Mouse (Mus musculus) embryonic facial prominence, embryonic 12.5 days (tissue): ENCODE data around the gene Edem3. TPM values are rescaled to one million over a fixed set of nuclear protein-coding genes. Genes with fewer than 3 reads are reported as not detected.
"Not testable (repeated sequence)": the region's sequence is repeated elsewhere in the genome, so short reads cannot be mapped to it uniquely, and the experiment has no call there.

Experiments used
- ATAC-seq: fragments of 200-750 bp; cut with Nextera tagmentation; 2 replicates; pipeline ENCODE4 v1.8.0; 2017; ENCODE audit not compliant: insufficient number of reproducible peaks, insufficient read depth, low FRiP score, low TSS enrichment
- H3K27ac ChIP-seq: fragments of 300-500 bp; sonication (generic); 2 replicates; pipeline ENCODE4 v1.5.1; 2016; ENCODE audit warnings: mild to moderate bottlenecking
- H3K27me3 ChIP-seq: fragments of 300-500 bp; sonication (generic); 2 replicates; pipeline ENCODE4 v1.6.1; 2016; ENCODE audit warnings: mild to moderate bottlenecking, moderate library complexity
- H3K36me3 ChIP-seq: fragments of 300-500 bp; sonication (generic); 2 replicates; pipeline ENCODE4 v1.6.1; 2016; ENCODE audit warnings: mild to moderate bottlenecking
- H3K4me1 ChIP-seq: fragments of 300-500 bp; sonication (generic); 2 replicates; pipeline ENCODE4 v1.6.1; 2016
- H3K4me2 ChIP-seq: fragments of 300-500 bp; sonication (generic); replicated peaks from 2 replicates; pipeline ENCODE4 v1.6.1; 2016; ENCODE audit warnings: mild to moderate bottlenecking, moderate library complexity
- H3K4me3 ChIP-seq: fragments of 300-500 bp; sonication (generic); 2 replicates; pipeline ENCODE4 v1.5.1; 2016; ENCODE audit warnings: mild to moderate bottlenecking
- H3K9ac ChIP-seq: fragments of 300-500 bp; sonication (generic); 2 replicates; pipeline ENCODE4 v1.6.1; 2016; ENCODE audit warnings: mild to moderate bottlenecking, moderate library complexity
- H3K9me3 ChIP-seq: fragments of 300-500 bp; sonication (generic); 2 replicates; pipeline ENCODE4 v1.6.1; 2016; ENCODE audit warnings: mild to moderate bottlenecking, moderate library complexity
- WGBS: fragments of 180-500 bp; shearing (Covaris S2); methylation state at CpG from one replicate; pipeline ENCODE4 v1.1.7; 2016; 5-methylcytosine and 5-hydroxymethylcytosine counted together
- polyA plus RNA-seq: library from polyadenylated mRNA; unstranded; fragments of >200 nt; fragmentation: Nextera tagmentation; extraction: Ambion mirVana; gene quantifications from 2 replicates; pipeline ENCODE4 v1.2.1, GENCODE M21; 2016

Edem3 gene
- polyA plus RNA-seq, 1 experiment from 2014 or later, result 27.6 TPM

DNA sequence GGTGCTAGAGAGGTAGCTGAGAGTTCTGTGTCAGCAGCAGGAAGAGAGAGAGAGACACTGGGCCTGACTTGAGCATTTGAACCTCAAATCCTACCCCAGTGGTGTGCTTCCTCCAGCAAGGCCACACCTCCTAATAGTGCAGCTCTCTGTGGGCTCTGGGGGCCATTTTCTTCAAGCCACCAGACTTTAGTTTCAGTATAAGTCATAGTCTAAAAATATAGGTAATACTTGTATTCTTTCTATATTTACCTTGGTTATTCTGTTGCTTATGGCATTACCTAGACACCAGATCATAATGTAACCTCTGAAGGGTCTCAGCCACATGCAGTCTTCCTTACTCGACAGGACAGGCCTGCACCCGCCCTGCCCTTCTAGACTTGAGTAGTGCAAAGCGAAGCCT is 60.9 kb downstream of the Edem3 start:
- H3K36me3 ChIP-seq, result peaks cover 43% of the 10 kb centered on the region
- no peak for ATAC-seq

DNA sequence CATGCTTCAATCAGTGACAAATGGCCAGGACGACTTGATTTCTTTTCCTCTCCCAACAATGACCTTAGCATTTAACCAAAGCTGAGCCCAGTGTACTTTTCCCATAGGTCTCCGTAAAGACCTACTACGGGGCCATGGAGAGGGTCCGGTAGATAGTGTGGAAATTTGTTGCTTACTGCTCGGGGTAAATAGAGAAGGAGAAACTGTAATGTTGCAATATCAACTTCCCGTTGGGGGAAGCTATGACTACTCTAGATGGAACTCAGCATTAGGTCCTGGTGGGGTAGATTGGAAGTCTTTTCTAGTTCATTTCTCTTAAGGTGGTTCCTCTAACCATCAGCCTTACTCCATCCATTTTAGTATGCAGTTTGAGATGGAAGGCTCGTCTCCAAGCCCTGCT is 64.0 kb downstream of the Edem3 start:
- 88% methylated on average over 7 of the region's 7 CpGs for WGBS
- no peak for ATAC-seq

More for the DNA sequence above, 60.9 kb downstream of the Edem3 start:
- H3K27me3 ChIP-seq, result no peaks in the 10 kb centered on the region
- WGBS, result 86% methylated on average over 3 of the region's 3 CpGs
- H3K9me3 ChIP-seq, result no peaks in the 10 kb centered on the region
- H3K27ac ChIP-seq, result no peak overlapping the region
- H3K9ac ChIP-seq, result no peak overlapping the region
- no peak overlapping the region for H3K4me3 ChIP-seq
- no peak overlapping the region for H3K4me2 ChIP-seq
- no peaks in the 10 kb centered on the region for H3K4me1 ChIP-seq

DNA sequence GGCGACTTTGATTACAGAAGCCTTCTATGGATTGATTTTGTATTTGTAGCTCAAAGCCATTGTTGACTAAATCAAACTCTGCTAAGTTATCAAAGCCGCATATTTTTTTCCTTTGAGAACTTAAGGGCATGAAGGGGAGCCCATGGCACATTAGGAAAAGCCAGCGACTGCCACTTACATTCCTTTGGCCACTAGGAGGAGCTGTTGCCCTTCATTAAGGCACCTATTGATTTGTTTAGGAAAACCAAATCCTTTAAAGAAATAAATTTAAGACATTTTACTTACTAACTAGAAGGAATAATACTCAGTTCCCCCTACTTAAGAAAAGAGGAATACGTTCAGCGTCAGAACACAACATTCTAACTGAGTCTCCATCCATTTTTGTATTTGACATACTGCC is 65.3 kb downstream of the Edem3 start:
- Histone ChIP-seq H3K4me2 (no peak overlapping the region), H3K9me3 (no peaks in the 10 kb centered on the region), H3K4me1 (no peaks in the 10 kb centered on the region), H3K4me3 (no peak overlapping the region), H3K36me3 (peaks cover 24% of the 10 kb centered on the region), H3K27me3 (no peaks in the 10 kb centered on the region), H3K27ac (no peak overlapping the region), H3K9ac (no peak overlapping the region)
- ATAC-seq, result no peak
- WGBS, result 28% methylated on average over 5 of the region's 5 CpGs

More for the DNA sequence above, 64.0 kb downstream of the Edem3 start:
- Histone ChIP-seq H3K4me1 (no peaks in the 10 kb centered on the region), H3K4me3 (no peak overlapping the region), H3K4me2 (no peak overlapping the region), H3K9me3 (no peaks in the 10 kb centered on the region), H3K27me3 (no peaks in the 10 kb centered on the region), H3K36me3 (peaks cover 27% of the 10 kb centered on the region), H3K27ac (no peak overlapping the region), H3K9ac (no peak overlapping the region)

GRCm38 (mm10) chr1:151825065-151825464 is 69.9 kb downstream of the Edem3 start:
- no peaks in the 10 kb centered on the region for H3K36me3 ChIP-seq
- no peak for ATAC-seq
- no peak overlapping the region for H3K4me2 ChIP-seq
- no peak overlapping the region for H3K4me3 ChIP-seq
- H3K27ac ChIP-seq, result no peak overlapping the region
- H3K4me1 ChIP-seq, result no peaks in the 10 kb centered on the region
- 86% methylated on average over 7 of the region's 7 CpGs for WGBS
- H3K27me3 ChIP-seq, result no peaks in the 10 kb centered on the region
- no peaks in the 10 kb centered on the region for H3K9me3 ChIP-seq
- H3K9ac ChIP-seq, result no peak overlapping the region

- Histone ChIP-seq H3K27me3 (no peaks in the 10 kb centered on the region), H3K4me1 (no peaks in the 10 kb centered on the region), H3K9ac (no peak overlapping the region), H3K27ac (no peak overlapping the region), H3K4me2 (no peak overlapping the region), H3K4me3 (no peak overlapping the region), H3K36me3 (no peaks in the 10 kb centered on the region), H3K9me3 (no peaks in the 10 kb centered on the region)
- 85% methylated on average over 3 of the region's 3 CpGs for WGBS
- ATAC-seq, result no peak
These were observed 76.6 kb downstream of the Edem3 start for GRCm38 (mm10) chr1:151831791-151832190.

DNA sequence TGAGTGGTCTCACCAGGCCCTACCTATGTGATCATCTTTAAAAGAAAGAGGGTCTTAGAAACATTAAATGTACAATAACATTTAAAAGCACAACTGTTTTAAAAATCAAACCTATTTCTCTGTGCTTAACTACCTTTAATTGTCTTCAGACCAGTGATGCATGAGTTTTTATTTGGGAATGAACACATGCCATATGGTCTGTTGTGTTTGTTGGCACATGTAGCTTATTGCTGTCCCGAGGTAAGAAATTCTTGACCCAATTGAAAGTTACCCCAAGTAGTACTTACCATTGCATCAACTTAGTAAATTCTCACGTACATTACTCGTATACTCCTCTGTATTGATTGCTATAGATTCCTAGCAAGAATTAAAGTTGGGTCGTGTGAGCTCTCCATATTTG is 80.1 kb downstream of the Edem3 start:
- Histone ChIP-seq H3K9ac (no peak overlapping the region), H3K9me3 (no peaks in the 10 kb centered on the region), H3K4me1 (no peaks in the 10 kb centered on the region), H3K4me2 (no peak overlapping the region), H3K4me3 (no peak overlapping the region), H3K36me3 (no peaks in the 10 kb centered on the region), H3K27ac (no peak overlapping the region), H3K27me3 (no peaks in the 10 kb centered on the region)
- ATAC-seq, result no peak
- WGBS, result 87% methylated on average over 4 of the region's 4 CpGs

- H3K9me3 ChIP-seq, H3K4me1 ChIP-seq, H3K27me3 ChIP-seq, H3K4me2 ChIP-seq, H3K27ac ChIP-seq, H3K4me3 ChIP-seq, H3K36me3 ChIP-seq, H3K9ac ChIP-seq, ATAC-seq: not testable (repeated sequence)
- WGBS, result 88% methylated on average over 1 of the region's 1 CpGs
These were observed 85.2 kb downstream of the Edem3 start for GRCm38 (mm10) chr1:151840345-151840744.

- H3K27me3 ChIP-seq, result no peaks in the 10 kb centered on the region
- no peaks in the 10 kb centered on the region for H3K36me3 ChIP-seq
- no peaks in the 10 kb centered on the region for H3K9me3 ChIP-seq
- no peak overlapping the region for H3K4me3 ChIP-seq
- 79% methylated on average over 17 of the region's 17 CpGs for WGBS
- no peak overlapping the region for H3K27ac ChIP-seq
- H3K4me2 ChIP-seq, result no peak overlapping the region
- H3K4me1 ChIP-seq, result no peaks in the 10 kb centered on the region
- H3K9ac ChIP-seq, result no peak overlapping the region
- ATAC-seq, result no peak
These were observed 90.2 kb downstream of the Edem3 start for GRCm38 (mm10) chr1:151845252-151845832.

- no peak overlapping the region for H3K4me2 ChIP-seq
- H3K27ac ChIP-seq, result no peak overlapping the region
- H3K9ac ChIP-seq, result no peak overlapping the region
- H3K36me3 ChIP-seq, result no peaks in the 10 kb centered on the region
- ATAC-seq, result no peak
- H3K27me3 ChIP-seq, result no peaks in the 10 kb centered on the region
- no peaks in the 10 kb centered on the region for H3K9me3 ChIP-seq
- H3K4me3 ChIP-seq, result no peak overlapping the region
- H3K4me1 ChIP-seq, result no peaks in the 10 kb centered on the region
- WGBS, result 59% methylated on average over 19 of the region's 19 CpGs
These were observed 91.0 kb downstream of the Edem3 start for GRCm38 (mm10) chr1:151845926-151846782.

GRCm38 (mm10) chr1:151848286-151848685 is 93.1 kb downstream of the Edem3 start:
- H3K4me2 ChIP-seq, result no peak overlapping the region
- ATAC-seq, result no peak
- no peaks in the 10 kb centered on the region for H3K9me3 ChIP-seq
- H3K4me1 ChIP-seq, result no peaks in the 10 kb centered on the region
- no peak overlapping the region for H3K4me3 ChIP-seq
- no peaks in the 10 kb centered on the region for H3K27me3 ChIP-seq
- no peaks in the 10 kb centered on the region for H3K36me3 ChIP-seq
- H3K27ac ChIP-seq, result no peak overlapping the region
- H3K9ac ChIP-seq, result no peak overlapping the region
- whole genome bisulfite sequencing, result 85% methylated on average over 2 of the region's 2 CpGs

DNA sequence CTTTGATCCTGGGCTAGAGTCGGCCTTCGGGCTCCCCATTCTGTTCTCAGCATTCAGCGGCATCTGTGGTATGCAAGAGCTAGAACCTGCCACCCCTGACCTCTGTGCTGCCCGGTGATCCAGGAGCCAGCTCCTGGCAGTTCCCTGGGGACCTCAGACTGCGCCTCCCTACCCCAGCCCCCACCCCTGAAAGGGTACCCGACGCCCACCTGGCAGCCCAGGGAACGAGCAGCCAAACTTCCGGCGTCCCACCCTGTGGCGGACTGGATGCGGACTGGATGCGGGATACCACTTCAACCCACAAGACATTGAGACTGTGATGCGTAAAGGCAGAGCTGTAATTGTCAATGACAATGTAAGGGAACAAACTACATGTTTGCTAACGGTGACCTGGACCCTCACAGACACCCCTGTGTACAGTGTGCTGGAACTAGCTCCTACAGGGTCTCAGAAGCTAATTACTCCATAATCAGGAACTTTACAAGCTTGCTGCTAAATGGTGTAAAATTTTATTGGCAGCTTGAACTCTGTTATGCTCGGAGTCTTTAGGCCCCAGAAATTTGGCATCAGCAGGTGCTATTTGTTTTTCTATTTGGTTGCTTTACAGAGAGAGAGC is 94.9 kb downstream of the Edem3 start:
- ATAC-seq, result no peak
- H3K27ac ChIP-seq, result no peak overlapping the region
- H3K9me3 ChIP-seq, result no peaks in the 10 kb centered on the region
- 84% methylated on average over 16 of the region's 16 CpGs for WGBS
- H3K4me2 ChIP-seq, result no peak overlapping the region
- H3K4me3 ChIP-seq, result no peak overlapping the region
- no peaks in the 10 kb centered on the region for H3K27me3 ChIP-seq
- H3K9ac ChIP-seq, result no peak overlapping the region
- H3K36me3 ChIP-seq, result no peaks in the 10 kb centered on the region
- no peaks in the 10 kb centered on the region for H3K4me1 ChIP-seq
